Mouse (Mus musculus): ENCODE data around the gene C2cd2l.

- no peak for TF ChIP-seq CTCF (IDR thresholded peaks at IDR 0.05; ENCODE audit: insufficient read depth, low read depth, low read length)
- TF ChIP-seq POLR2A (IDR thresholded peaks at IDR 0.05; ENCODE audit: insufficient read depth, low read depth, low read length): no peak
These were observed 789 bp downstream of the C2cd2l start for GRCm38 (mm10) chr9:44319105-44319886.

All from olfactory bulb, adult 2 months (tissue).